Mouse (Mus musculus) CD4-positive helper T cell, adult 2 months (primary cell): ENCODE data around the gene Hk2.
"Not testable (repeated sequence)": the region's sequence is repeated elsewhere in the genome, so short reads cannot be mapped to it uniquely, and the experiment has no call there.

Source experiments
- DNase-seq: peaks from one replicate; pipeline ENCODE4 v3.0.0-alpha.2; 2012; ENCODE audit warnings: low read depth, missing footprints, low spot score

The Hk2 gene

DNA sequence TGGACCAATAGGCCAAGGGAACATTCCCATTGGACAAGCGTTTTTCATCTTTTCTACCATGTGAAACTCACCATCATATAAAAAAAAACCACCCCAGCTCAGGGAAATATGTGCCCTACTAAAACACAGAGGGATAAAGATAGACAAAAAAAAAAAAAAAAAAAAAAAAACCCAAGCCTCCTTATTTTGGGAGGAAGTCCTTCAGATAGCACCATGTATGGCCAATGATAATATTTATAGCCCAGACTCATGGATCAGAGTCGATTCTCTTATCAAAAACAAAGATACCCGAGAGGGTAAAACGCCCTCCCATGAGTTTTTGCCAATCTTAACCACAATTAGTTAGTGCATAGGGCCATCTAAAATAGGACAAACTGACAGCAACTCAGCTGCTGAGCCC is 84.8 kb downstream of the Hk2 start:
- no peak for DNase-seq

- DNase-seq: not testable (repeated sequence)
These were observed 85.7 kb downstream of the Hk2 start for GRCm38 (mm10) chr6:82688586-82688985.

- no peak for DNase-seq
These were observed 90.1 kb downstream of the Hk2 start for GRCm38 (mm10) chr6:82684136-82684535.

DNA sequence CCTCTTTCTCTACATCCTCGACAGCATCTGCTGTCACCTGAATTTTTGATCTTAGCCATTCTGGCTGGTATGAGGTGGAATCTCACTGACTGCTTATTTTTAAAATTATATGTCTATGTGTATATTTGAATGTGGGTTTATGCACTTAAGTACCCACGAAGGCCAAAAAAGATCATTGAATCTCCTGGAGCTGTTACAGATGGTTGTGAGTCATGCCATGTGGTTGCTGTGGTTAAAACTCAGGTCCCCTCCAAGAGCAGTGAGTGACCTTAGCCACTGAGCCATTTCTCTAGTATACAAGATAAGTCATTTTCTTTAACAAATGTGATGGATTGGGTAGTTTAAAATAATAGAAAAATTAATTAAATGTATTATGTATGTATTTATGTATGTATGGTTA is 95.0 kb downstream of the Hk2 start:
- DNase-seq: not testable (repeated sequence)

GRCm38 (mm10) chr6:82677629-82678028 is 96.6 kb downstream of the Hk2 start:
- not testable (repeated sequence) for DNase-seq
